Comparison of ENCODE assay signal across 14 mouse cellular contexts in genomic region chr2:134825645-134826044, GRCm38 (mm10). TPM values are rescaled to one million over a fixed set of nuclear protein-coding genes. Genes with fewer than 3 reads are reported as not detected.
DNase-seq lines count a peak whose midpoint lies in the region; ATAC-seq and TF ChIP-seq lines count a peak whose summit lies in the region.
"Had no signal": no experiment of that assay in that cellular context is flagged by ENCODE, and none has a peak within 500 bp of the region (broad histone marks: within the 10 kb centered on the region; RNA-seq: fewer than 3 reads in every experiment).

No protein-coding gene starts in this region.

- no peak for ATAC-seq in midbrain, postnatal 0 days (ENCODE audit: low FRiP score)
- ATAC-seq in midbrain, embryonic 14.5 days (ENCODE audit: low FRiP score, low TSS enrichment), result no peak

- H3K9ac ChIP-seq in midbrain, postnatal 0 days (replicated peaks; ENCODE audit: low read length, poor library complexity, severe bottlenecking), result no peak overlapping the region
- no peak overlapping the region for H3K9ac ChIP-seq in midbrain, embryonic 14.5 days (replicated peaks; ENCODE audit: low read length)
- H3K9ac ChIP-seq: embryonic facial prominence, embryonic 13.5 days; limb, embryonic 15.5 days; midbrain, embryonic 15.5 days had no signal

- WGBS in midbrain, postnatal 0 days, result 56% methylated on average over 7 of the region's 7 CpGs
- 65% methylated on average over 7 of the region's 7 CpGs for WGBS in midbrain, embryonic 14.5 days

- no peaks in the 10 kb centered on the region for H3K36me3 ChIP-seq in midbrain, postnatal 0 days (ENCODE audit: insufficient read depth, low read length)
- no peaks in the 10 kb centered on the region for H3K36me3 ChIP-seq in midbrain, embryonic 14.5 days (ENCODE audit: control insufficient read depth, insufficient read depth, low read length)
- H3K36me3 ChIP-seq: embryonic facial prominence, embryonic 13.5 days; limb, embryonic 15.5 days; midbrain, embryonic 15.5 days had no signal

- H3K27ac ChIP-seq in midbrain, postnatal 0 days (ENCODE audit: low read depth, low read length), result no peak overlapping the region
- no peak overlapping the region for H3K27ac ChIP-seq in midbrain, embryonic 14.5 days (replicated peaks; ENCODE audit: low read depth, low read length)
- H3K27ac ChIP-seq: embryonic facial prominence, embryonic 13.5 days; gastrocnemius, adult 2 months; limb, embryonic 15.5 days had no signal

- no peaks in the 10 kb centered on the region for H3K27me3 ChIP-seq in midbrain, postnatal 0 days (ENCODE audit: insufficient read depth, low read length)
- H3K27me3 ChIP-seq in midbrain, embryonic 14.5 days (ENCODE audit: control insufficient read depth, insufficient read depth, low read length), result no peaks in the 10 kb centered on the region
- H3K27me3 ChIP-seq: embryonic facial prominence, embryonic 13.5 days; limb, embryonic 15.5 days; midbrain, embryonic 15.5 days had no signal

- no peak for TF ChIP-seq CTCF in midbrain, postnatal 0 days (IDR thresholded peaks at IDR 0.05)

- H3K9me3 ChIP-seq in midbrain, postnatal 0 days (ENCODE audit: low read length), result no peaks in the 10 kb centered on the region
- no peaks in the 10 kb centered on the region for H3K9me3 ChIP-seq in midbrain, embryonic 14.5 days (ENCODE audit: control insufficient read depth, low read length)
- H3K9me3 ChIP-seq: embryonic facial prominence, embryonic 13.5 days; limb, embryonic 15.5 days; midbrain, embryonic 15.5 days had no signal

- H3K4me1 ChIP-seq in midbrain, postnatal 0 days (ENCODE audit: insufficient read depth, low read length), result no peaks in the 10 kb centered on the region
- H3K4me1 ChIP-seq in midbrain, embryonic 14.5 days (ENCODE audit: control insufficient read depth, insufficient read depth, low read length), result peaks cover 8% of the 10 kb centered on the region; the same call in 1 of the 2 replicates
- H3K4me1 ChIP-seq: embryonic facial prominence, embryonic 13.5 days; limb, embryonic 15.5 days had no signal

- peak; percentile 1 for DNase-seq in embryo, embryonic 11 days
- DNase-seq in embryo, embryonic 10 days (ENCODE audit: low spot score), result no peak
- DNase-seq in kidney, adult 9 months, result peak; percentile 40
- DNase-seq in kidney, adult 18-20 months, result no peak
- DNase-seq in midbrain, postnatal 0 days (ENCODE audit: low spot score), result peak; percentile 15
- no peak for DNase-seq in midbrain, embryonic 14.5 days
- no peak for DNase-seq in left cerebral cortex, adult 9 months (ENCODE audit: low spot score in 2 of 2)
- no peak for DNase-seq in adrenal gland, postnatal 36 days
- DNase-seq: cerebellum, adult 9-10 months; gastrocnemius, adult 2 months; thymus, adult 18-20 months had no signal

- H3K4me2 ChIP-seq in midbrain, postnatal 0 days (ENCODE audit: low read depth, low read length, poor library complexity, severe bottlenecking), result no peak overlapping the region
- no peak overlapping the region for H3K4me2 ChIP-seq in midbrain, embryonic 14.5 days (ENCODE audit: low read length)
- H3K4me2 ChIP-seq: embryonic facial prominence, embryonic 13.5 days; limb, embryonic 15.5 days; midbrain, embryonic 15.5 days had no signal

- H3K4me3 ChIP-seq in midbrain, postnatal 0 days (ENCODE audit: low read depth, low read length), result no peak overlapping the region
- no peak overlapping the region for H3K4me3 ChIP-seq in midbrain, embryonic 14.5 days (replicated peaks; ENCODE audit: low read depth, low read length)
- H3K4me3 ChIP-seq: embryonic facial prominence, embryonic 13.5 days; gastrocnemius, adult 2 months; limb, embryonic 15.5 days; midbrain, embryonic 15.5 days had no signal

RNA-seq across cellular contexts. Expression of gene Plcb1, which starts 39.8 kb away (rescaled TPM):
- 59.0 and 60.1 TPM in 2 replicates for total RNA-seq in midbrain, postnatal 0 days (2014; rRNA removed)
- 27.4 and 36.1 TPM in 2 replicates for polyA plus RNA-seq in midbrain, postnatal 0 days (2015; fragmentation: Nextera tagmentation; extraction: Ambion mirVana)
- 30.7 and 32.9 TPM in 2 replicates for polyA plus RNA-seq in midbrain, embryonic 14.5 days (2014; fragmentation: Nextera tagmentation; extraction: Ambion mirVana)
- total RNA-seq in adrenal gland, postnatal 36 days (2021), result 10 to 100 TPM; 87.4 to 93.4 TPM

Comparison
In these comparisons a context has a peak if more than half of its experiments do, and no peak if none do; other contexts are left out.
1. DNase-seq: peak in embryo, embryonic 11 days (single experiment), kidney, adult 9 months (single experiment) and midbrain, postnatal 0 days (single experiment); none in embryo, embryonic 10 days (single experiment), kidney, adult 18-20 months (single experiment), midbrain, embryonic 14.5 days (single experiment), left cerebral cortex, adult 9 months (0 of 2) and adrenal gland, postnatal 36 days (0 of 2).